Mouse (Mus musculus) bone marrow, adult 2 months (tissue): Measurements from ENCODE around the gene Ddah1.

ENCODE experiments used
- CTCF ChIP-seq: fragments of 200-500 bp; IDR thresholded peaks from 2 replicates; pipeline ENCODE4 v1.5.1; 2011; ENCODE audit warnings: low read length, control low read depth; ENCODE audit not compliant: control insufficient read depth, insufficient read depth
- POLR2A ChIP-seq: fragments of 200-500 bp; IDR thresholded peaks from 2 replicates; pipeline ENCODE4 v1.6.1; 2011; ENCODE audit warnings: low read depth, mild to moderate bottlenecking, control low read depth, low read length, borderline replicate concordance; ENCODE audit not compliant: control insufficient read depth

DNA sequence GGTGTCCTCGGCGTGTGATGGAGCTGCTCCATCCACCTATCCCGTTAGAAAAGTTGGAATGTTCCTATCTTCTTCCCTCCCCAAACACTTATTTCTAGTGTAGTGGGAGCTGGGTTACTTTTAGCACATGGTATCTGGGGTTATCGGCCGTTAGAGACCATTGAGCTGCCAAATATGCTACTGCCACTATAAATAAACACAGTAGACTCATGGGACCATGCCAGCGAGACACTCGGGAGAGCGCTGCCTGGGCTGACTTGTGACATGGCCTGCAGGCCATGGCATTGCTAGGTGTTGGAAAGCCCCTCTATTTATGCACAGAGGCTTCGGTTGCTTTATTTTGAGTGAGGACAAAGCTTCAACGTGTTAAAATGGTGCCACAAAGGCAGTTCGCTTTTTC is 139.3 kb downstream of the Ddah1 start:
- TF ChIP-seq POLR2A: no peak
- no peak for TF ChIP-seq CTCF
